11 mouse cellular contexts compared by ENCODE assay signal in the genomic region with DNA sequence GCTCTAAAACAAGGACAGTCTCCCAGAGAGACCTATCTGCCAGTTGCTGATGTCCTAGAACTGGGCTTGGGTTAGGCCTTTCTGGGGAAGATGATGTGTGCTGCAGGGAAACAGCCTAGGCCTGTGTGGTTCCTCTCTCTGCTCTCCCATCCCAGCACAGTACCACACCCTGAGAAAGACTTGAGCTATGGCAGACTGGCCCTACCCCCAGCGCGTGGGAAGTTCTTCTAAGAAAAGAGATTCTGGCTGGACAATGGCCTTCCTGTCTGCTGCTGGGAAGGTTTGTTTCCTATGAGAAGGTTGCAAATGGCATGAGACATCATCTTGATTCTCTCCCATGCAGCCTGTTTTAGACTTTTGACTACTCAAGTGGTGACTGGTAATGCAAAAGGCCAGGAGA.
DNase-seq lines count a peak whose midpoint lies in the region; ATAC-seq lines count a peak whose summit lies in the region.
"Had no signal": no experiment of that assay in that cellular context is flagged by ENCODE, and none has a peak within 500 bp of the region (broad histone marks: within the 10 kb centered on the region; RNA-seq: fewer than 3 reads in every experiment).

No protein-coding gene starts in this region.

- 56% methylated on average over 2 of the region's 2 CpGs for WGBS in heart, embryonic 10.5 days
- 90% methylated on average over 2 of the region's 2 CpGs for WGBS in midbrain, embryonic 13.5 days

- no peaks in the 10 kb centered on the region for H3K27me3 ChIP-seq in heart, embryonic 10.5 days (ENCODE audit: insufficient read depth, poor library complexity, severe bottlenecking)
- no peaks in the 10 kb centered on the region for H3K27me3 ChIP-seq in megakaryocyte, embryonic 14.5 days (replicated peaks)
- H3K27me3 ChIP-seq in midbrain, embryonic 13.5 days = no peaks in the 10 kb centered on the region
- H3K27me3 ChIP-seq: CH12.LX; limb, embryonic 13.5 days had no signal

- no peak for ATAC-seq in megakaryocyte, adult 5-6 weeks (ENCODE audit: poor library complexity, severe bottlenecking)
- no peak for ATAC-seq in midbrain, embryonic 13.5 days
- ATAC-seq: midbrain, embryonic 16.5 days had no signal

- peaks cover 31% of the 10 kb centered on the region for H3K4me1 ChIP-seq in heart, embryonic 10.5 days
- H3K4me1 ChIP-seq in megakaryocyte, embryonic 14.5 days = peaks cover 78% of the 10 kb centered on the region
- peaks cover 16% of the 10 kb centered on the region for H3K4me1 ChIP-seq in midbrain, embryonic 13.5 days (replicated peaks)

- no peaks in the 10 kb centered on the region for H3K9me3 ChIP-seq in heart, embryonic 10.5 days
- no peaks in the 10 kb centered on the region for H3K9me3 ChIP-seq in megakaryocyte, embryonic 14.5 days
- H3K9me3 ChIP-seq in midbrain, embryonic 13.5 days = no peaks in the 10 kb centered on the region
- H3K9me3 ChIP-seq: limb, embryonic 13.5 days had no signal

- H3K4me3 ChIP-seq in heart, embryonic 10.5 days = no peak overlapping the region
- H3K4me3 ChIP-seq in megakaryocyte, embryonic 14.5 days (replicated peaks) = peak overlapping the region; percentile 5
- no peak overlapping the region for H3K4me3 ChIP-seq in midbrain, embryonic 13.5 days (replicated peaks)
- H3K4me3 ChIP-seq: limb, embryonic 13.5 days had no signal

- H3K27ac ChIP-seq in heart, embryonic 10.5 days = peak overlapping the region; percentile 29; the same call in 1 of the 2 replicates
- H3K27ac ChIP-seq in midbrain, embryonic 13.5 days = no peak overlapping the region
- H3K27ac ChIP-seq: limb, embryonic 13.5 days had no signal

- DNase-seq in heart, embryonic 10.5 days (ENCODE audit: low spot score) = no peak
- DNase-seq in heart, postnatal 14 days = no peak
- peak; percentile 54 for DNase-seq in kidney, postnatal 10 days
- peak; percentile 46 to 52 for DNase-seq in lung, postnatal 4 days
- no peak for DNase-seq in T-cell, adult 2 months (ENCODE audit: low spot score)

- H3K9ac ChIP-seq in midbrain, embryonic 13.5 days (replicated peaks) = no peak overlapping the region
- H3K9ac ChIP-seq: limb, embryonic 13.5 days had no signal

- 0 out of 2 replicates have a peak, but pooled peaks cover 6% of the 10 kb centered on the region for H3K36me3 ChIP-seq in heart, embryonic 10.5 days
- peaks cover 68% of the 10 kb centered on the region for H3K36me3 ChIP-seq in megakaryocyte, embryonic 14.5 days (replicated peaks; ENCODE audit: low read length)
- peaks cover under 1% of the 10 kb centered on the region; the same call in 1 of the 2 replicates for H3K36me3 ChIP-seq in midbrain, embryonic 13.5 days

- intact Hi-C loops in heart, postnatal 14 days (cut with DNase I) = no loop called here

- H3K4me2 ChIP-seq in midbrain, embryonic 13.5 days (replicated peaks) = no peak overlapping the region
- H3K4me2 ChIP-seq: limb, embryonic 13.5 days had no signal

Comparison
In these comparisons a context has a peak if more than half of its experiments do, and no peak if none do; other contexts are left out.
1. DNase-seq: peak in kidney, postnatal 10 days (single experiment) and lung, postnatal 4 days (2 of 2); none in heart, embryonic 10.5 days (single experiment), heart, postnatal 14 days (0 of 2) and T-cell, adult 2 months (single experiment).